Mouse (Mus musculus) small intestine, adult 2 months (tissue): ENCODE measurements around the gene Mrpl28. TPM values are rescaled to one million over a fixed set of nuclear protein-coding genes. Genes with fewer than 3 reads are reported as not detected.
"Not testable (repeated sequence)": the region's sequence is repeated elsewhere in the genome, so short reads cannot be mapped to it uniquely, and the experiment has no call there.

Source experiments
- H3K27ac ChIP-seq: fragments of 200-500 bp; 2 replicates; pipeline ENCODE4 v1.5.1; 2012; ENCODE audit warnings: low read depth, low read length, control low read depth, inconsistent platforms; ENCODE audit not compliant: insufficient read depth
- H3K27me3 ChIP-seq: fragments of 200-500 bp; 2 replicates; pipeline ENCODE4 v1.6.1; 2012; ENCODE audit warnings: mild to moderate bottlenecking, moderate library complexity, low read length, inconsistent platforms; ENCODE audit not compliant: control insufficient read depth, insufficient read depth
- H3K36me3 ChIP-seq: fragments of 200-500 bp; 2 replicates; pipeline ENCODE4 v1.6.1; 2012; ENCODE audit warnings: mild to moderate bottlenecking, low read length, control low read depth, inconsistent platforms; ENCODE audit not compliant: control insufficient read depth, insufficient read depth
- H3K4me1 ChIP-seq: fragments of 200-500 bp; 2 replicates; pipeline ENCODE4 v1.6.1; 2012; ENCODE audit warnings: low read length, inconsistent platforms, mixed read lengths; ENCODE audit not compliant: control insufficient read depth, insufficient read depth, insufficient read length
- H3K4me3 ChIP-seq: fragments of 200-500 bp; 2 replicates; pipeline ENCODE4 v1.5.1; 2012; ENCODE audit warnings: low read depth, mild to moderate bottlenecking, control low read depth, inconsistent platforms, low read length, moderate library complexity
- CTCF ChIP-seq: fragments of 200-500 bp; IDR thresholded peaks from 2 replicates; pipeline ENCODE4 v1.5.1; 2012; ENCODE audit warnings: low read depth, mild to moderate bottlenecking, control low read depth, inconsistent platforms, low read length, moderate library complexity, mixed read lengths; ENCODE audit not compliant: insufficient replicate concordance, insufficient read length; ENCODE audit errors: extremely low read depth
- POLR2A ChIP-seq: fragments of 200-500 bp; IDR thresholded peaks from 2 replicates; pipeline ENCODE4 v1.6.1; 2012; ENCODE audit warnings: low read depth, mild to moderate bottlenecking, control low read depth, inconsistent platforms, low read length, moderate library complexity
- WGBS: fragments of 180-500 bp; shearing (Covaris S2); methylation state at CpG from one replicate; pipeline ENCODE4 v1.1.7; 2018; 5-methylcytosine and 5-hydroxymethylcytosine counted together
- polyA plus RNA-seq: library from polyadenylated mRNA; depleted of rRNA; stranded (reverse); fragments of >200 nt; gene quantifications from 2 replicates; pipeline ENCODE4 v1.2.3, GENCODE M21; 2012; rRNA removed

Mrpl28 gene
- polyA plus RNA-seq, 1 experiment, result 82.5 TPM

GRCm38 (mm10) chr17:26142796-26143195 is 19.5 kb downstream of the Mrpl28 start:
- Histone ChIP-seq H3K4me3 (no peak overlapping the region), H3K4me1 (peaks cover 3% of the 10 kb centered on the region; the same call in 1 of the 2 replicates), H3K27me3 (no peaks in the 10 kb centered on the region), H3K36me3 (peaks cover 13% of the 10 kb centered on the region), H3K27ac (no peak overlapping the region)
- WGBS, result 69% methylated on average over 4 of the region's 4 CpGs
- TF ChIP-seq POLR2A, result no peak
- no peak for TF ChIP-seq CTCF

GRCm38 (mm10) chr17:26143386-26143785 is 20.1 kb downstream of the Mrpl28 start:
- 92% methylated on average over 5 of the region's 5 CpGs for WGBS
- TF ChIP-seq POLR2A (no peak), CTCF (no peak)
- H3K36me3 ChIP-seq, result peaks cover 16% of the 10 kb centered on the region

DNA sequence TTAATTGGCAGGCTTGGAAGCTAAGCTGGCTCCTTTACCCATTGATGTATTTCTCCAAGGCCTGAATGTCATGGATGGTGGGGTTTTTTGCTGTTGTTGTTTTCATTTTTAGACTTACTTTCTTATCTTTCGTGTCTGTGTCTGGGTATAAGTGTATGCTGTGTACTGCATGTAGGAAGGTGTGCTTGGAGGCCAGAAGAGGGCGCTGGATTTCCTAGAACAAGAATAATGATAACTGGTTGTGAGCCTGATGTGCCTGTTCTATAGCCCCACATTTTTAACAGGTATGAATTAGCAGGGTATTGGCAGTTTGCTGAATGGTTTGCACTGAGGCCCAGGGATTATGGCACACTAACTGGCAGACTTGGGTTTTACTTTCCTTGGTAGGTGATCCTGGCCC is 25.8 kb downstream of the Mrpl28 start:
- Histone ChIP-seq H3K27me3 (no peaks in the 10 kb centered on the region), H3K4me1 (no peaks in the 10 kb centered on the region)

More at GRCm38 (mm10) chr17:26143386-26143785, 20.1 kb downstream of the Mrpl28 start:
- no peak overlapping the region for H3K27ac ChIP-seq
- H3K27me3 ChIP-seq, result no peaks in the 10 kb centered on the region
- peaks cover 3% of the 10 kb centered on the region; the same call in 1 of the 2 replicates for H3K4me1 ChIP-seq
- no peak overlapping the region for H3K4me3 ChIP-seq

GRCm38 (mm10) chr17:26151886-26152630 is 28.8 kb downstream of the Mrpl28 start:
- no peak overlapping the region for H3K4me3 ChIP-seq
- no peak overlapping the region for H3K27ac ChIP-seq
- peaks cover 6% of the 10 kb centered on the region for H3K36me3 ChIP-seq
- WGBS, result 94% methylated on average over 2 of the region's 2 CpGs
- TF ChIP-seq CTCF, result no peak
- no peak for TF ChIP-seq POLR2A
- H3K4me1 ChIP-seq, result no peaks in the 10 kb centered on the region
- no peaks in the 10 kb centered on the region for H3K27me3 ChIP-seq

More for the DNA sequence above, 25.8 kb downstream of the Mrpl28 start:
- WGBS, result 78% methylated on average over 2 of the region's 2 CpGs
- H3K36me3 ChIP-seq, result peaks cover 6% of the 10 kb centered on the region
- no peak overlapping the region for H3K4me3 ChIP-seq
- H3K27ac ChIP-seq, result no peak overlapping the region
- TF ChIP-seq POLR2A (no peak), CTCF (no peak)

DNA sequence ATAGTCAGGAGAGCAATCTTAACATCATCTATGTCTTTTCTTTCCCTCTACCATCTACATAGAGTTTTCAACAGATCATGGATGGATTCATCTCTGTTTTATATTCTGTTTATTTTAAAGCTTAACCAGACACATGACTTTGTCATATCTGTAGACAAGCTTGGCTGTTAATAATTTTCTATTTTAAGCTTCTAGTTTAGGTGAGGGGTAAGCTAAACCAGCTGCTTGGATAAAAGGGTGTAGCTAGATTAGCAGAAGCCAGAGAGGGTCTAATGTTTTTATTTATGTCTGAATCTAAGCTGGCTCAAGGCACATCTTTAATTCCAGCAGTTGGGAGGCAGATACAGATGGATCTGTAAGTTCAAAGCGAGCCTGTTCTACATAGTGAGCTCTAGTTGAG is 39.4 kb downstream of the Mrpl28 start:
- Histone ChIP-seq H3K4me1 (no peaks in the 10 kb centered on the region), H3K4me3 (no peak overlapping the region), H3K36me3 (peaks cover 4% of the 10 kb centered on the region; the same call in 1 of the 2 replicates), H3K27ac (no peak overlapping the region), H3K27me3 (no peaks in the 10 kb centered on the region)
- 98% methylated on average over 1 of the region's 1 CpGs for WGBS
- no peak for TF ChIP-seq CTCF
- TF ChIP-seq POLR2A, result no peak

DNA sequence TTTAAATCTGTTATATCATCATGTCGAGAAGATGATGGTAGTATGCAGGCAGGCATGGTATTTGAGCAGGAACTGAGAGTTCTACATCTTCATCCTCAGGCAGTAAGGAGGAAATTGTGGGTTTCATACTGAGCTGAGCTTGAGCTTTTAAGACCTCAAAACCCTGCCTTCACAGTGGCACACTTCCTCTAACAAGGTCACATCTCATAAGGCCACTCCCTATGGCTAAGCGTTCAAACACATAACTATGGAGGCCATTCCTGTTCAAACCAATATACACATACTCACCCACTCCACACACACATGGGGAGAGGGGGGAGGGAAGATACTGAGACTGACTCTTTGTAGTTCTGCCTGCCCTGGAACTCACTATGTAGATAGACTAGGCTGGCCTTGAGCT is 44.7 kb downstream of the Mrpl28 start:
- Histone ChIP-seq H3K36me3 (peaks cover 6% of the 10 kb centered on the region), H3K4me1 (peaks cover 2% of the 10 kb centered on the region; the same call in 1 of the 2 replicates), H3K4me3 (no peak overlapping the region), H3K27me3 (no peaks in the 10 kb centered on the region), H3K27ac (no peak overlapping the region; the same call in 1 of the 2 replicates)
- WGBS, result 75% methylated on average over 2 of the region's 2 CpGs
- TF ChIP-seq CTCF, result no peak

DNA sequence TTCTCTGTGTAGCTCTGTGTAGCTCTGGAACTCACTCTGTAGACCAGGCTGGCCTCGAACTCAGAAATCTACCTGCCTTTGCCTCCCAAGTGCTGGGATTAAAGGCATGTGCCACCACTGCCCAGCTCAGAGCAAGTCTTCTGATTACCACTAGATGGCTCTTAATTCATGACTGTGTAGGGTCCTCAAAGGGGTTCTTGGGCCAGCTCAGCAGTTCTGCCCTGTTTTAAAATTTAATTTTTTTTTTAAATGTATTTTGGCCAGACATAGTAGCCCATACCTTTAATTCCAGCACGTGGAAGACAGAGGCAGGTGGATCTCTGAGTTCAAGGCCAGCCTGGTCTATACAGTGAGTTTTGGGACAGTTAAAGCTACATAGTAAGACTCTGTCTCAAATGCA is 51.9 kb downstream of the Mrpl28 start:
- H3K4me1 ChIP-seq, H3K27me3 ChIP-seq, H3K27ac ChIP-seq, H3K4me3 ChIP-seq: not testable (repeated sequence)
- H3K36me3 ChIP-seq, result peaks cover 21% of the 10 kb centered on the region
- WGBS, result 67% methylated on average over 2 of the region's 2 CpGs

Other genes with a start within 250 kb of the Mrpl28 start
- 149 and 196 TPM in 2 replicates for gene Mettl26, start 248.4 kb upstream of the Mrpl28 start, polyA plus RNA-seq
- 0.72 and 2.6 TPM in 2 replicates for gene Wfikkn1, start 242.6 kb upstream of the Mrpl28 start, polyA plus RNA-seq
- gene Rab40c, start 203.8 kb upstream of the Mrpl28 start, polyA plus RNA-seq, result 20.7 and 43.4 TPM in 2 replicates
- 59.8 and 74.1 TPM in 2 replicates for gene Pigq, start 178.6 kb upstream of the Mrpl28 start, polyA plus RNA-seq
- gene Nhlrc4, start 178.5 kb upstream of the Mrpl28 start, polyA plus RNA-seq, result 0.51 TPM in 1 of 2 replicates, not detected in the other
- 0.04 TPM in 1 of 2 replicates, not detected in the other for gene A930017K11Rik, start 170.9 kb upstream of the Mrpl28 start, polyA plus RNA-seq
- gene Capn15, start 137.7 kb upstream of the Mrpl28 start, polyA plus RNA-seq, result 46.8 and 75.2 TPM in 2 replicates
- gene Rab11fip3, start 53.9 kb upstream of the Mrpl28 start, polyA plus RNA-seq, result 37.3 and 116 TPM in 2 replicates
- gene Decr2, start 33.2 kb upstream of the Mrpl28 start, polyA plus RNA-seq, result 10.9 and 14.5 TPM in 2 replicates
- 10.3 and 11.5 TPM in 2 replicates for gene Nme4, start 27.9 kb upstream of the Mrpl28 start, polyA plus RNA-seq
- gene Tmem8, start 10.2 kb upstream of the Mrpl28 start, polyA plus RNA-seq, result 189 and 283 TPM in 2 replicates
- gene Axin1, start 15.2 kb downstream of the Mrpl28 start, polyA plus RNA-seq, result 8.5 and 17.9 TPM in 2 replicates
- gene Pdia2, start 75.6 kb downstream of the Mrpl28 start, polyA plus RNA-seq, result 1.6 and 247 TPM in 2 replicates
- 3.8 and 29.7 TPM in 2 replicates for gene Rgs11, start 79.5 kb downstream of the Mrpl28 start, polyA plus RNA-seq
- 3.2 and 44.6 TPM in 2 replicates for gene Arhgdig, start 84.3 kb downstream of the Mrpl28 start, polyA plus RNA-seq
- 154 and 290 TPM in 2 replicates for gene Fam234a, start 120.7 kb downstream of the Mrpl28 start, polyA plus RNA-seq
- gene Luc7l, start 129.4 kb downstream of the Mrpl28 start, polyA plus RNA-seq, result 6.4 and 6.9 TPM in 2 replicates